Mouse (Mus musculus): ENCODE measurements at regions not wholly inside any gene's neighbourhood (a gene's known extent, or its start where the extent isn't known, plus 50 kb on each side); places are given as distances from the start of the nearest gene placed in this dataset.

GRCm38 (mm10) chr4:35402376-35403133 is 176.6 kb upstream of the C9orf72 start:
- Histone ChIP-seq H3K4me2 (replicated peaks; ENCODE audit: low read depth, low read length, severe bottlenecking) (no peak overlapping the region), H3K4me3 (replicated peaks; ENCODE audit: low read length) (no peak overlapping the region), H3K9ac (ENCODE audit: low read depth, low read length, severe bottlenecking) (no peak overlapping the region), H3K9me3 (ENCODE audit: control insufficient read depth, low read length) (no peaks in the 10 kb centered on the region), H3K36me3 (ENCODE audit: control insufficient read depth, insufficient read depth, low read length) (no peaks in the 10 kb centered on the region), H3K4me1 (ENCODE audit: control insufficient read depth, insufficient read depth, low read length) (peaks cover 5% of the 10 kb centered on the region; the same call in 1 of the 2 replicates), H3K27ac (replicated peaks; ENCODE audit: low read depth, low read length) (no peak overlapping the region), H3K27me3 (ENCODE audit: control insufficient read depth, insufficient read depth, low read length) (no peaks in the 10 kb centered on the region)
- WGBS: 55% methylated on average over 9 of the region's 9 CpGs
- TF ChIP-seq POLR2A (IDR thresholded peaks at IDR 0.05; ENCODE audit: borderline replicate concordance, extremely low read depth, insufficient read depth, insufficient read length): no peak
- ATAC-seq (ENCODE audit: low FRiP score, low read depth) (no peak), DNase-seq (ENCODE audit: low spot score) (no peak)

GRCm38 (mm10) chr4:35401783-35402182 is 175.8 kb upstream of the C9orf72 start:
- no peak for ATAC-seq (ENCODE audit: low FRiP score, low read depth)
- 41% methylated on average over 4 of the region's 4 CpGs for WGBS
- Histone ChIP-seq H3K36me3 (ENCODE audit: control insufficient read depth, insufficient read depth, low read length) (no peaks in the 10 kb centered on the region), H3K4me1 (ENCODE audit: control insufficient read depth, insufficient read depth, low read length) (peaks cover 5% of the 10 kb centered on the region; the same call in 1 of the 2 replicates), H3K4me2 (replicated peaks; ENCODE audit: low read depth, low read length, severe bottlenecking) (no peak overlapping the region), H3K27me3 (ENCODE audit: control insufficient read depth, insufficient read depth, low read length) (no peaks in the 10 kb centered on the region), H3K9ac (ENCODE audit: low read depth, low read length, severe bottlenecking) (no peak overlapping the region), H3K27ac (replicated peaks; ENCODE audit: low read depth, low read length) (no peak overlapping the region), H3K9me3 (ENCODE audit: control insufficient read depth, low read length) (no peaks in the 10 kb centered on the region), H3K4me3 (replicated peaks; ENCODE audit: low read length) (no peak overlapping the region)
- no peak for TF ChIP-seq POLR2A (IDR thresholded peaks at IDR 0.05; ENCODE audit: borderline replicate concordance, extremely low read depth, insufficient read depth, insufficient read length)
- DNase-seq (ENCODE audit: low spot score): no peak

DNA sequence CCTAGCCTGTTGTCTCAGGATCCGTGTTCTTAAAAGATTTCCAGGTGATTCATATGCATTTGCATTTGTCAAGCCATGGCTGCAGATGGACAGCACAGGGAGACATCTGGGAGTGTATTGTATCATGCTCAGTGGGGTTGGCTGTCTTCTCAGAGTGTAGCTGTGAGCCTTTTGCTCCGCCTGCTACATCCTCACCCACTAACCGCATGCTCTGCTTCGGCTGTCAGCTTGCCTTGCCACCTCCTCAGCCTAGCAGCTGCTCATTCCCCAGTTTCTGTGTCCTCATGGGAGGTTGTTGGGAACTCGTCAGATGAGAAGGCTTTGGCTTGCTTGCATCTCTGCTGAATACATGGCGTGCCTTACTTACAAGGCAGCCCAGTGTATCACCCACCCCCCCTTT is 174.5 kb upstream of the C9orf72 start:
- H3K4me2 ChIP-seq (replicated peaks; ENCODE audit: low read depth, low read length, severe bottlenecking): no peak overlapping the region
- 85% methylated on average over 6 of the region's 6 CpGs for WGBS
- H3K9me3 ChIP-seq (ENCODE audit: control insufficient read depth, low read length): no peaks in the 10 kb centered on the region
- ATAC-seq (ENCODE audit: low FRiP score, low read depth) (no peak), DNase-seq (ENCODE audit: low spot score) (no peak)
- H3K27ac ChIP-seq (replicated peaks; ENCODE audit: low read depth, low read length): no peak overlapping the region
- H3K4me1 ChIP-seq (ENCODE audit: control insufficient read depth, insufficient read depth, low read length): peaks cover 5% of the 10 kb centered on the region; the same call in 1 of the 2 replicates
- no peaks in the 10 kb centered on the region for H3K27me3 ChIP-seq (ENCODE audit: control insufficient read depth, insufficient read depth, low read length)
- H3K36me3 ChIP-seq (ENCODE audit: control insufficient read depth, insufficient read depth, low read length): no peaks in the 10 kb centered on the region
- H3K9ac ChIP-seq (ENCODE audit: low read depth, low read length, severe bottlenecking): no peak overlapping the region
- no peak overlapping the region for H3K4me3 ChIP-seq (replicated peaks; ENCODE audit: low read length)
- no peak for TF ChIP-seq POLR2A (IDR thresholded peaks at IDR 0.05; ENCODE audit: borderline replicate concordance, extremely low read depth, insufficient read depth, insufficient read length)

- no peak for TF ChIP-seq POLR2A (IDR thresholded peaks at IDR 0.05; ENCODE audit: borderline replicate concordance, extremely low read depth, insufficient read depth, insufficient read length)
- WGBS: 82% methylated on average over 5 of the region's 5 CpGs
Observed at GRCm38 (mm10) chr4:35395583-35395877, 169.6 kb upstream of the C9orf72 start.

DNA sequence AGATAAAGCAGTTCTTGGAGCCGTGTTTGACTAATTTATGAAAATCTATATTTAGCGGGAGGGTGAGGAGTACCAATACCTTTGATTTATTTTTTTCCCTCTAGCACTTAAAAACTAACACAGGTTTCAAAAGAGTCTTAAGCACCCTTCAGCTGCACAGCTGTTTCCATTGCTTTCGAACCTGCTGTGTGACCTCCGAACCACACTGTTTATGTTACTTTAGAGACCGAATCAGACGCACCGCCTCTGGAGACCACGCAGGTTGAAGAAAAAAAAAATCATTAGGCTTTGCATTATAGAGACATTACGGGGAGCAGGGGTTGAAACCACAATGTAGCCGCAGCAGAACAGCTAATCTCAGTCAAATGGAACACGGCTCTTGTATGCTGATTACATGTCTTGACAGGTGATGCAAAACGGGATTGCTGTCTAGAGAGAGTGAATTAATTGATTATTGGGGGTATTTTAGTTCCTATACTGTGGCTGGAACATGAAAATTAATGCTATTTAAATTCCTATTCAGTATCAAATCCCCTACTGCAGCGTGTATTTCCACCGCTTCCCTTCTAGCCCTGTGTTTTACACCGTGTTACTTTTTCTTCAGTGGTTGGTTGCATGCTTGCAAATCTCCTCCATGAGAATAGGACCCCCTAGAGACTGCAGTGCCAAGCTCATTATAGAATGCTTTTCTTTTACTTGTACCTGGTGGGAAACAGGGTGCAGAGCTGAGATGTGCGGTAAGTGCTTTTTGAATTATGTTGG is 169.0 kb upstream of the C9orf72 start:
- no peak overlapping the region for H3K4me3 ChIP-seq (replicated peaks; ENCODE audit: low read length)
- no peak overlapping the region for H3K4me2 ChIP-seq (replicated peaks; ENCODE audit: low read depth, low read length, severe bottlenecking)
- no peaks in the 10 kb centered on the region for H3K27me3 ChIP-seq (ENCODE audit: control insufficient read depth, insufficient read depth, low read length)
- no peak for TF ChIP-seq POLR2A (IDR thresholded peaks at IDR 0.05; ENCODE audit: borderline replicate concordance, extremely low read depth, insufficient read depth, insufficient read length)
- no peak for ATAC-seq (ENCODE audit: low FRiP score, low read depth)
- H3K9me3 ChIP-seq (ENCODE audit: control insufficient read depth, low read length): no peaks in the 10 kb centered on the region
- no peak for DNase-seq (ENCODE audit: low spot score)
- 48% methylated on average over 16 of the region's 16 CpGs for WGBS
- no peak overlapping the region for H3K27ac ChIP-seq (replicated peaks; ENCODE audit: low read depth, low read length)
- no peaks in the 10 kb centered on the region for H3K36me3 ChIP-seq (ENCODE audit: control insufficient read depth, insufficient read depth, low read length)
- H3K4me1 ChIP-seq (ENCODE audit: control insufficient read depth, insufficient read depth, low read length): 0 out of 2 replicates have a peak, but pooled peaks cover 3% of the 10 kb centered on the region
- no peak overlapping the region for H3K9ac ChIP-seq (ENCODE audit: low read depth, low read length, severe bottlenecking)

More at GRCm38 (mm10) chr4:35395583-35395877, 169.6 kb upstream of the C9orf72 start:
- Histone ChIP-seq H3K9me3 (ENCODE audit: control insufficient read depth, low read length) (no peaks in the 10 kb centered on the region), H3K4me3 (replicated peaks; ENCODE audit: low read length) (no peak overlapping the region), H3K27me3 (ENCODE audit: control insufficient read depth, insufficient read depth, low read length) (no peaks in the 10 kb centered on the region), H3K4me2 (replicated peaks; ENCODE audit: low read depth, low read length, severe bottlenecking) (no peak overlapping the region), H3K9ac (ENCODE audit: low read depth, low read length, severe bottlenecking) (no peak overlapping the region), H3K36me3 (ENCODE audit: control insufficient read depth, insufficient read depth, low read length) (no peaks in the 10 kb centered on the region), H3K4me1 (ENCODE audit: control insufficient read depth, insufficient read depth, low read length) (0 out of 2 replicates have a peak, but pooled peaks cover 3% of the 10 kb centered on the region), H3K27ac (replicated peaks; ENCODE audit: low read depth, low read length) (no peak overlapping the region)
- DNase-seq (ENCODE audit: low spot score) (no peak), ATAC-seq (ENCODE audit: low FRiP score, low read depth) (no peak)
